Mouse (Mus musculus) MEL (cell line): ENCODE results near the gene Guca2a.

ENCODE experiments used
- CTCF ChIP-seq, 3 experiments: IDR thresholded peaks in 2 of 3; conservative IDR thresholded peaks in 1 of 3; 2 replicates each; pipeline ENCODE4 v1.5.1; 2011 to 2012; ENCODE audit warnings: low read length in 3 of 3, low read depth in 2 of 3, mild to moderate bottlenecking in 2 of 3, improper control_type of control experiment in 1 of 3, inconsistent platforms in 1 of 3, mixed read lengths in 1 of 3, moderate library complexity in 1 of 3; ENCODE audit not compliant: control insufficient read depth in 1 of 3, insufficient read depth in 1 of 3, poor library complexity in 1 of 3, severe bottlenecking in 1 of 3
- POLR2A ChIP-seq, 2 experiments: IDR thresholded peaks; 2 replicates each; pipeline ENCODE4 v1.6.1; 2011 to 2012; ENCODE audit warnings: low read length in 2 of 2, mild to moderate bottlenecking in 2 of 2, control low read depth in 1 of 2, improper control_type of control experiment in 1 of 2, low read depth in 1 of 2, moderate library complexity in 1 of 2; ENCODE audit not compliant: control insufficient read depth in 1 of 2, insufficient read depth in 1 of 2, poor library complexity in 1 of 2
- UBTF ChIP-seq: IDR thresholded peaks from 2 replicates; pipeline ENCODE4 v1.6.1; 2012; ENCODE audit warnings: low read depth, mild to moderate bottlenecking, inconsistent platforms, low read length, improper control_type of control experiment, moderate library complexity, borderline replicate concordance; ENCODE audit not compliant: insufficient read depth
- USF1 ChIP-seq: IDR thresholded peaks from 2 replicates; pipeline ENCODE4 v1.6.1; 2014; ENCODE audit warnings: low read depth, mild to moderate bottlenecking, inconsistent platforms, low read length, improper control_type of control experiment, moderate library complexity

DNA sequence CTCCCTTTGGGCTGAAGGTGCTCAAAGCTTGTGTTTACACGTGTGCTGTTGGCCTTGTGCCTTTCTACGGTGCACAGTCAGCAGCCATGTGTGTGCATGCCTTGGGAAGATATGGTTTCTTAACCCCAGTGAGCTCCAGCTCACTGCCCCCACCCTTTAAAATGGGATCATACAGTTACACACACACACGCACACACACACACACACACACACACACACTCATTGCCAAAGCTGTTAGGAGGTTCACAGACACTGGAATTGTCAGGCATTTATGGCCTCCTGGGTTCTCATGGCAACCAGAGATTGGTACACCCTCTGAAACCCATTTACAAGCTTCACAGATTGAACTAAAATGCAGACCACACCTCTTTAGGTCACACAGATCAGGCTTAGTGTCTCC is 3.6 kb upstream of the Guca2a start:
- TF ChIP-seq UBTF, result no peak
- no peak for TF ChIP-seq CTCF (IDR thresholded peaks at IDR 0.05 in 2 of 3, conservative IDR thresholded peaks at IDR 0.05 in 1 of 3; ENCODE audit: control insufficient read depth in 1 of 3, insufficient read depth in 1 of 3, low read depth in 2 of 3, low read length in 3 of 3, poor library complexity in 1 of 3, severe bottlenecking in 1 of 3)
- no peak for TF ChIP-seq POLR2A (IDR thresholded peaks at IDR 0.05; ENCODE audit: control insufficient read depth in 1 of 2, insufficient read depth in 1 of 2, low read depth in 1 of 2, low read length in 2 of 2, poor library complexity in 1 of 2)
- TF ChIP-seq USF1, result no peak
